In the genomic region with DNA sequence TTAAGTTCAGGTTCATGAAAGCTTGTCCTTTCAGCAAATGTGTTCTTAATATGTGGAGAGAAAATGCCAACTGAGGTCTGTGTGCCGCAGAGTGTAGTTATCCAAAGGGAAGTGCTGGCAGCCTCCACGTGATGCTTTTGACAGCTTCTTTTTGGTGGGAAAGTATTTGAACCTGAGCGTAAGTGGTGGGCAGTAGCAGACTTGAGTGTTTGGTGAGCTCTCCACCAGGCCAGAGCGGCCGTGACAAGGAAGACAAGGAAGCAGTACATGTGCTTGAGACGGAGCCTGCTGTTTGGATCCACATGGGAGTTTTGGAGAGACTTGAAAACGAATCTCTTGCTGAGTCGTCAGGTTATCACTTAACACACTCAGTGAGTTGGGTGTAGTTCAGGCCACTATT, we compare ENCODE assay signal across 17 mouse cellular contexts.
"Had no signal": no experiment of that assay in that cellular context is flagged by ENCODE, and none has a peak within 500 bp of the region (broad histone marks: within the 10 kb centered on the region; RNA-seq: fewer than 3 reads in every experiment).

No protein-coding gene starts in this region.

- DNase-seq: kidney, adult 8-10 months; kidney, postnatal 25 days; layer of hippocampus, adult 9-11 months; layer of hippocampus, postnatal 36 days; left cerebral cortex, postnatal 4 days; lung, embryonic 14.5 days; right cerebral cortex, postnatal 14 days; thymus, adult 2 months; thymus, postnatal 25 days had no signal

- H3K9me3 ChIP-seq: limb, embryonic 13.5 days; megakaryocyte, embryonic 14.5 days; midbrain, embryonic 12.5 days; stomach, embryonic 15.5 days had no signal

- H3K27me3 ChIP-seq: limb, embryonic 13.5 days; megakaryocyte, embryonic 14.5 days; midbrain, embryonic 12.5 days; stomach, embryonic 15.5 days had no signal

- H3K4me2 ChIP-seq: limb, embryonic 13.5 days; lung, embryonic 14.5 days; midbrain, embryonic 12.5 days; stomach, embryonic 15.5 days had no signal

- H3K9ac ChIP-seq: limb, embryonic 13.5 days; liver, embryonic 14.5 days; lung, embryonic 14.5 days; midbrain, embryonic 12.5 days; stomach, embryonic 15.5 days had no signal

- ATAC-seq: inflammation-experienced regulatory T-cells, adult 6 months; intestine, postnatal 0 days; midbrain, embryonic 16.5 days had no signal

- H3K27ac ChIP-seq: limb, embryonic 13.5 days; liver, embryonic 14.5 days; midbrain, embryonic 12.5 days; stomach, embryonic 15.5 days had no signal

- H3K4me3 ChIP-seq: limb, embryonic 13.5 days; midbrain, embryonic 12.5 days; stomach, embryonic 15.5 days had no signal

- H3K36me3 ChIP-seq: limb, embryonic 13.5 days; midbrain, embryonic 12.5 days; stomach, embryonic 15.5 days had no signal
